Mouse (Mus musculus) CH12.LX (cell line): ENCODE results near the gene Ltf. TPM values are rescaled to one million over a fixed set of nuclear protein-coding genes. Genes with fewer than 3 reads are reported as not detected.
A peak's percentile ranks its signal among the peaks of the same experiment; 100 is the strongest.

Experiments
- DNase-seq: peaks from one replicate; pipeline ENCODE4 v3.0.0-alpha.2; 2013; ENCODE audit errors: extremely low read depth
- H3K27ac ChIP-seq: 2 replicates; pipeline ENCODE4 v1.5.1; 2012; ENCODE audit warnings: low read depth, mild to moderate bottlenecking, control low read depth, moderate library complexity; ENCODE audit not compliant: insufficient read depth
- H3K27me3 ChIP-seq: replicated peaks from 2 replicates; pipeline ENCODE3; 2012; ENCODE audit warnings: inconsistent platforms
- H3K36me3 ChIP-seq, 2 experiments: replicated peaks in 1 of 2; 2 replicates each; pipeline versions ENCODE3 to v1.6.1; 2012; ENCODE audit warnings: inconsistent platforms in 1 of 2, low read length in 1 of 2, mild to moderate bottlenecking in 1 of 2, mixed read lengths in 1 of 2, moderate library complexity in 1 of 2; ENCODE audit not compliant: control insufficient read depth in 1 of 2, insufficient read depth in 1 of 2
- H3K4me1 ChIP-seq, 2 experiments: 2 replicates each; pipeline ENCODE4 v1.6.1; 2012; ENCODE audit warnings: inconsistent platforms in 1 of 2, moderate library complexity in 1 of 2; ENCODE audit not compliant: insufficient read depth in 2 of 2, control insufficient read depth in 1 of 2
- H3K4me2 ChIP-seq: 2 replicates; pipeline ENCODE4 v1.6.1; 2012; ENCODE audit warnings: low read depth, mild to moderate bottlenecking, control low read depth; ENCODE audit not compliant: poor library complexity, insufficient read depth, severe bottlenecking
- H3K4me3 ChIP-seq, 3 experiments: fragments of 150-350 bp in 1 of 3; sonication (generic) in 1 of 3; replicated peaks in 1 of 3; 2 replicates each; pipeline versions ENCODE3 to v1.5.1; 2011 to 2012; ENCODE audit warnings: low read depth in 2 of 3, low read length in 2 of 3, mild to moderate bottlenecking in 2 of 3, moderate library complexity in 2 of 3, control low read depth in 1 of 3, improper control_type of control experiment in 1 of 3, inconsistent platforms in 1 of 3, mixed read lengths in 1 of 3; ENCODE audit not compliant: poor library complexity in 1 of 3
- H3K79me2 ChIP-seq: replicated peaks from 2 replicates; pipeline ENCODE4 v1.6.1; 2012; ENCODE audit warnings: mild to moderate bottlenecking, moderate library complexity; ENCODE audit not compliant: control insufficient read depth, poor library complexity, insufficient read depth, severe bottlenecking; ENCODE audit errors: extremely low read depth
- H3K9ac ChIP-seq: 2 replicates; pipeline ENCODE4 v1.6.1; 2012; ENCODE audit warnings: low read depth, mild to moderate bottlenecking, control low read depth, moderate library complexity; ENCODE audit not compliant: insufficient read depth
- H3K9me3 ChIP-seq: replicated peaks from 2 replicates; pipeline ENCODE3; 2012; ENCODE audit warnings: low read length, inconsistent platforms, mixed read lengths
- BHLHE40 ChIP-seq: IDR thresholded peaks from 2 replicates; pipeline ENCODE4 v1.6.1; 2011; ENCODE audit warnings: mild to moderate bottlenecking, low read depth, low read length, improper control_type of control experiment
- CHD1 ChIP-seq: IDR thresholded peaks from 2 replicates; pipeline ENCODE4 v1.6.1; 2012; ENCODE audit warnings: low read depth, low read length, improper control_type of control experiment, inconsistent platforms
- CHD2 ChIP-seq: IDR thresholded peaks from 2 replicates; pipeline ENCODE4 v1.6.1; 2011; ENCODE audit warnings: low read length, improper control_type of control experiment
- EP300 ChIP-seq: IDR thresholded peaks from 2 replicates; pipeline ENCODE4 v1.6.1; 2011; ENCODE audit warnings: low read length, improper control_type of control experiment
- ETS1 ChIP-seq: conservative IDR thresholded peaks from 2 replicates; pipeline ENCODE4 v1.6.1; 2012; ENCODE audit warnings: low read depth, mild to moderate bottlenecking, inconsistent platforms, low read length, improper control_type of control experiment, moderate library complexity
- GABPA ChIP-seq: IDR thresholded peaks from 2 replicates; pipeline ENCODE4 v1.6.1; 2012; ENCODE audit warnings: low read depth, low read length, improper control_type of control experiment, inconsistent platforms; ENCODE audit not compliant: insufficient replicate concordance
- HCFC1 ChIP-seq: IDR thresholded peaks from 2 replicates; pipeline ENCODE4 v1.6.1; 2012; ENCODE audit warnings: low read depth, mild to moderate bottlenecking, inconsistent platforms, low read length, improper control_type of control experiment
- IRF4 ChIP-seq: IDR thresholded peaks from 2 replicates; pipeline ENCODE4 v1.6.1; 2014; ENCODE audit warnings: low read depth, mild to moderate bottlenecking, inconsistent platforms, low read length, improper control_type of control experiment
- JUN ChIP-seq: IDR thresholded peaks from 2 replicates; pipeline ENCODE4 v1.6.1; 2011; ENCODE audit warnings: low read depth, mild to moderate bottlenecking, low read length, improper control_type of control experiment, moderate library complexity; ENCODE audit not compliant: insufficient read depth
- MAFK ChIP-seq: IDR thresholded peaks from 2 replicates; pipeline ENCODE4 v1.6.1; 2011; ENCODE audit warnings: low read length, improper control_type of control experiment; ENCODE audit not compliant: insufficient replicate concordance
- MAX ChIP-seq: IDR thresholded peaks from 2 replicates; pipeline ENCODE4 v1.6.1; 2011; ENCODE audit warnings: low read length, improper control_type of control experiment
- MAZ ChIP-seq: IDR thresholded peaks from 2 replicates; pipeline ENCODE4 v1.6.1; 2012; ENCODE audit warnings: low read depth, mild to moderate bottlenecking, inconsistent platforms, low read length, improper control_type of control experiment, moderate library complexity
- MEF2A ChIP-seq: IDR thresholded peaks from 2 replicates; pipeline ENCODE4 v1.6.1; 2014; ENCODE audit warnings: low read depth, mild to moderate bottlenecking, inconsistent platforms, low read length, improper control_type of control experiment, borderline replicate concordance
- MXI1 ChIP-seq: IDR thresholded peaks from 2 replicates; pipeline ENCODE4 v1.6.1; 2011; ENCODE audit warnings: mild to moderate bottlenecking, low read depth, low read length, improper control_type of control experiment
- MYC ChIP-seq: IDR thresholded peaks from 2 replicates; pipeline ENCODE4 v1.6.1; 2011; ENCODE audit warnings: low read depth, mild to moderate bottlenecking, improper control_type of control experiment, low read length
- NELFE ChIP-seq: IDR thresholded peaks from 2 replicates; pipeline ENCODE4 v1.6.1; 2011; ENCODE audit warnings: low read depth, low read length, improper control_type of control experiment
- PAX5 ChIP-seq: IDR thresholded peaks from 2 replicates; pipeline ENCODE4 v1.6.1; 2012; ENCODE audit warnings: low read length, inconsistent platforms, mixed read lengths
- POLR2AphosphoS2 ChIP-seq: IDR thresholded peaks from 2 replicates; pipeline ENCODE4 v1.6.1; 2011; ENCODE audit warnings: low read depth, low read length, improper control_type of control experiment
- SMC3 ChIP-seq: IDR thresholded peaks from 2 replicates; pipeline ENCODE4 v1.6.1; 2011; ENCODE audit warnings: low read depth, low read length, improper control_type of control experiment
- TBP ChIP-seq: conservative IDR thresholded peaks from 2 replicates; pipeline ENCODE4 v1.6.1; 2011; ENCODE audit warnings: low read depth, low read length, improper control_type of control experiment
- TCF12 ChIP-seq: IDR thresholded peaks from 2 replicates; pipeline ENCODE4 v1.6.1; 2014; ENCODE audit warnings: low read depth, mild to moderate bottlenecking, inconsistent platforms, low read length, improper control_type of control experiment
- UBTF ChIP-seq: IDR thresholded peaks from 2 replicates; pipeline ENCODE4 v1.6.1; 2012; ENCODE audit warnings: low read depth, mild to moderate bottlenecking, inconsistent platforms, low read length, improper control_type of control experiment, moderate library complexity
- USF1 ChIP-seq: IDR thresholded peaks from 2 replicates; pipeline ENCODE4 v1.6.1; 2014; ENCODE audit warnings: low read depth, mild to moderate bottlenecking, inconsistent platforms, low read length, improper control_type of control experiment
- USF2 ChIP-seq: conservative IDR thresholded peaks from 2 replicates; pipeline ENCODE4 v1.6.1; 2011; ENCODE audit warnings: low read depth, low read length, improper control_type of control experiment
- ZNF384 ChIP-seq: IDR thresholded peaks from 2 replicates; pipeline ENCODE4 v1.6.1; 2012; ENCODE audit warnings: low read depth, low read length, improper control_type of control experiment, inconsistent platforms
- dilution Hi-C: fragments of 300-500 bp; cut with MboI; formaldehyde crosslinking; loops from 2 replicates; pipeline ENCODE4 v1.14.3; 2020; ENCODE audit warnings: low sequenced_read_pairs; ENCODE audit not compliant: extremely low pct_unique_long_range_greater_than_20kb, extremely low pct_ligation_motif_present
- in situ Hi-C: fragments of 300-500 bp; cut with MboI; formaldehyde crosslinking; loops from 3 replicates; pipeline ENCODE4 v1.14.3; 2019; ENCODE audit warnings: low sequenced_read_pairs, low pct_ligation_motif_present, low pct_unique_long_range_greater_than_20kb, mixed read lengths
- polyA plus RNA-seq: library from polyadenylated mRNA; unstranded; fragments of >175 nt; gene quantifications from 2 replicates; pipeline ENCODE4 v1.2.1, GENCODE M21; 2012; ENCODE audit warnings: low read depth; ENCODE audit not compliant: insufficient read length
- total RNA-seq, 2 experiments: library from RNA; depleted of rRNA; stranded (reverse); fragments of 300-350 nt in 1 of 2; fragments of >200 nt in 1 of 2; gene quantifications; 2 replicates each; pipeline ENCODE4 v1.2.3; 2012 to 2014

The Ltf gene
- total and polyA plus RNA-seq, 3 experiments: 0.08 TPM; not detected in 2

DNA sequence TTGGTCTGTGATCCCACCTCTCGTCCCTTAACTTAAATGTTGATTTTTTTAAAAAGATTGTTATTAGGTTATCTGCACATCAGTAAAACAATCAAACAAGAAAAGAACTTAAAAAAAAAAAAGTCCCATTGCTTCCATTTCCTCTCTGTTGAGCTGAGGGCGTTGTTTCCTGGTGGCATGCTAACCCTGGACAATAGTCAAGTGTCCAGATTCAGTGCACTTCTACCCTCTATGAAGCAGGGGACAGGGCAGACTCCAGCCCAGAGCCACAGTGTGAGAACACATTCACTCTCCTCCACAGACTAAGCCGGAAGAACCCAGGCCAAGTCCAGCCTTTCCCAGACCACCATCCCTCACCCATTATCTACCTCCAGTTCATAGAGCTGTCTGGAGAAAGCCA is 29.4 kb downstream of the Ltf start:
- Histone ChIP-seq H3K79me2 (no peaks in the 10 kb centered on the region), H3K9me3 (no peaks in the 10 kb centered on the region), H3K4me3 (no peak overlapping the region), H3K36me3 (peaks cover 3% of the 10 kb centered on the region in 2 experiments), H3K9ac (no peak overlapping the region), H3K27ac (no peak overlapping the region), H3K27me3 (no peaks in the 10 kb centered on the region), H3K4me2 (no peak overlapping the region), H3K4me1 (peaks cover 3 to 18% of the 10 kb centered on the region in 2 experiments)
- dilution Hi-C loops: no loop called here
- in situ Hi-C loops: no loop called here
- no peak for TF ChIP-seq TBP
- TF ChIP-seq NELFE: no peak
- TF ChIP-seq POLR2AphosphoS2: no peak
- TF ChIP-seq CHD2: no peak
- TF ChIP-seq MYC: no peak
- TF ChIP-seq JUN: no peak
- no peak for TF ChIP-seq GABPA
- TF ChIP-seq PAX5: no peak
- TF ChIP-seq BHLHE40: no peak
- no peak for TF ChIP-seq UBTF
- no peak for TF ChIP-seq MAFK
- no peak for TF ChIP-seq MAZ
- TF ChIP-seq MXI1: no peak
- TF ChIP-seq SMC3: no peak
- no peak for TF ChIP-seq EP300
- TF ChIP-seq IRF4: no peak
- TF ChIP-seq MEF2A: no peak
- no peak for TF ChIP-seq CHD1
- no peak for TF ChIP-seq HCFC1
- no peak for TF ChIP-seq MAX
- DNase-seq: no peak

DNA sequence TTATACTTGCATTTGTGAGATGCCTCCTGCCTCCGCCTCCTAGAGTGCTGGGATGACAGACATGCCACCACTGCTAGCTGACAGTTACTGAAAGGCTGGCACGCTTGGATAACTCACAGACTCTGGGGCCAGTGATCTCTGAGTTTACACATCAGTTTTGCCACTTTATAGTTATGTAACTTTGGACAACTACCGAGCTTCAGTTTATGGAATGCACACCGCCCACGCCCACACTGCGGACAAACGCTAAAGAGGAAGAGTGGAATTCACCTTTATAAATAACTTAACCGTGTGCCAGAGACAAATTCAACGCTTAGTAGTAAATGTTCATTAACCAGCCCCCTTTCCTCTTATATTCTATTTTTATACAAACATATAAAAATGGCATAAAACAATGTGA is 35.9 kb downstream of the Ltf start:
- in situ Hi-C loops: no loop called here
- dilution Hi-C loops: no loop called here
- H3K36me3 ChIP-seq: peaks cover 7 to 20% of the 10 kb centered on the region in 2 experiments
- H3K79me2 ChIP-seq: no peaks in the 10 kb centered on the region
- H3K9me3 ChIP-seq: no peaks in the 10 kb centered on the region
- no peak overlapping the region for H3K27ac ChIP-seq
- H3K4me3 ChIP-seq: no peak overlapping the region
- TF ChIP-seq ZNF384 (no peak), POLR2AphosphoS2 (no peak), TCF12 (no peak), CHD2 (no peak), GABPA (no peak), USF1 (no peak), TBP (no peak), SMC3 (no peak), MYC (no peak), BHLHE40 (no peak), HCFC1 (no peak), ETS1 (no peak), USF2 (no peak)
- H3K4me2 ChIP-seq: 0 out of 2 replicates have a peak overlapping the region, but pooled peaks have one; percentile 10
- DNase-seq: no peak
- peaks cover 21 to 41% of the 10 kb centered on the region in 2 experiments for H3K4me1 ChIP-seq
- H3K9ac ChIP-seq: no peak overlapping the region
- H3K27me3 ChIP-seq: no peaks in the 10 kb centered on the region
